Mouse (Mus musculus): Measurements from ENCODE around the gene Ide.

- TF ChIP-seq CTCF (IDR thresholded peaks at IDR 0.05; ENCODE audit: low read depth), result no peak
- TF ChIP-seq EP300 (IDR thresholded peaks at IDR 0.05; ENCODE audit: low read depth), result no peak
Observed at GRCm38 (mm10) chr19:37239096-37239495, 98.6 kb downstream of the Ide start.

All from liver, postnatal 0 days (tissue).